In the genomic region with DNA sequence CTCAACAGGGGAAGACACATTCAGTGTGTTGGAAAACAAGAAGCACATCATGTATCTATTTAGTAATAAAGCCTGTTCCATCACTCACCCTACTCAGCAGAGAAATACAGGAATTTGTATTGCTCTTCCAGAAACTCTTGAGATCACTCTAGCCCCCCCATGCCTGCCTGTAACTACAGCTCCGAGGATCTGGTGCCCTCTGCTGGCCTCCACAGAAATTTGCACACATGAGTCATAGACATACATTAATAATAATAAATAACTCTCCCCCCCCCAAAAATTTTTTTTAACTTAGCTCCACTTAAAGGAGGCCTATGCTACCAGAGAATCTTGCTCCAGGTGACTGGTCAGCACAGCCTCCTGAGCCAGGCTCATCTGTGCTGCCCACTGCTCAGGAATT, we compare ENCODE assay signal across 7 mouse cellular contexts. TPM values are rescaled to one million over a fixed set of nuclear protein-coding genes. Genes with fewer than 3 reads are reported as not detected.
DNase-seq lines count a peak whose midpoint lies in the region; ATAC-seq and TF ChIP-seq lines count a peak whose summit lies in the region.

No protein-coding gene starts in this region.

- no peak overlapping the region; the same call in 1 of the 2 replicates for H3K27ac ChIP-seq in intestine, postnatal 0 days (ENCODE audit: low read depth, low read length)
- H3K27ac ChIP-seq in intestine, embryonic 15.5 days = no peak overlapping the region
- no peak overlapping the region for H3K27ac ChIP-seq in limb, embryonic 14.5 days (replicated peaks; ENCODE audit: low read depth, low read length)

- H3K9me3 ChIP-seq in intestine, postnatal 0 days (ENCODE audit: control insufficient read depth) = no peaks in the 10 kb centered on the region
- H3K9me3 ChIP-seq in intestine, embryonic 15.5 days = no peaks in the 10 kb centered on the region
- no peaks in the 10 kb centered on the region for H3K9me3 ChIP-seq in limb, embryonic 14.5 days (ENCODE audit: control insufficient read depth, low read length)

- H3K9ac ChIP-seq in intestine, postnatal 0 days (ENCODE audit: low read depth, low read length) = no peak overlapping the region
- H3K9ac ChIP-seq in intestine, embryonic 15.5 days = no peak overlapping the region
- no peak overlapping the region for H3K9ac ChIP-seq in limb, embryonic 14.5 days (ENCODE audit: low read depth, low read length, severe bottlenecking)

- no peak for TF ChIP-seq POLR2A in brain, embryonic 14.5 days (IDR thresholded peaks at IDR 0.05; ENCODE audit: borderline replicate concordance, extremely low read depth, insufficient read depth, insufficient read length, poor library complexity, severe bottlenecking)
- TF ChIP-seq POLR2A in limb, embryonic 14.5 days (IDR thresholded peaks at IDR 0.05; ENCODE audit: borderline replicate concordance, extremely low read depth, insufficient read depth, insufficient read length) = no peak

- H3K4me3 ChIP-seq in intestine, postnatal 0 days (ENCODE audit: low read depth, low read length) = no peak overlapping the region
- H3K4me3 ChIP-seq in intestine, embryonic 15.5 days (replicated peaks) = no peak overlapping the region
- H3K4me3 ChIP-seq in limb, embryonic 14.5 days (replicated peaks; ENCODE audit: low read length) = no peak overlapping the region

- no peaks in the 10 kb centered on the region for H3K4me1 ChIP-seq in intestine, postnatal 0 days (replicated peaks; ENCODE audit: control insufficient read depth, insufficient read depth, low read length)
- H3K4me1 ChIP-seq in intestine, embryonic 15.5 days (replicated peaks) = no peaks in the 10 kb centered on the region
- no peaks in the 10 kb centered on the region for H3K4me1 ChIP-seq in limb, embryonic 14.5 days (ENCODE audit: control insufficient read depth, insufficient read depth, low read length)

- 13% methylated on average over 1 of the region's 1 CpGs for WGBS in intestine, postnatal 0 days
- 15% methylated on average over 1 of the region's 1 CpGs for WGBS in intestine, embryonic 15.5 days
- WGBS in limb, embryonic 14.5 days = 35% methylated on average over 1 of the region's 1 CpGs

- peaks cover 48% of the 10 kb centered on the region for H3K36me3 ChIP-seq in intestine, postnatal 0 days (ENCODE audit: control insufficient read depth, insufficient read depth)
- H3K36me3 ChIP-seq in intestine, embryonic 15.5 days = peaks cover 3% of the 10 kb centered on the region; the same call in 1 of the 2 replicates
- peaks cover 71% of the 10 kb centered on the region for H3K36me3 ChIP-seq in limb, embryonic 14.5 days (ENCODE audit: control insufficient read depth, insufficient read depth, low read length)

- no peak overlapping the region for H3K4me2 ChIP-seq in intestine, postnatal 0 days (replicated peaks; ENCODE audit: low read depth)
- no peak overlapping the region for H3K4me2 ChIP-seq in intestine, embryonic 15.5 days (replicated peaks)
- H3K4me2 ChIP-seq in limb, embryonic 14.5 days (replicated peaks; ENCODE audit: low read depth, low read length, severe bottlenecking) = no peak overlapping the region

- TF ChIP-seq CTCF in intestine, postnatal 0 days (IDR thresholded peaks at IDR 0.05; ENCODE audit: low read depth) = peak; percentile 81
- TF ChIP-seq CTCF in brain, embryonic 14.5 days (IDR thresholded peaks at IDR 0.05; ENCODE audit: borderline replicate concordance, extremely low read depth, insufficient read depth, insufficient read length) = peak; percentile 70

- no peaks in the 10 kb centered on the region for H3K27me3 ChIP-seq in intestine, postnatal 0 days (replicated peaks; ENCODE audit: control insufficient read depth, insufficient read depth, low read length)
- no peaks in the 10 kb centered on the region for H3K27me3 ChIP-seq in intestine, embryonic 15.5 days (replicated peaks)
- H3K27me3 ChIP-seq in limb, embryonic 14.5 days (ENCODE audit: control insufficient read depth, insufficient read depth, low read length) = no peaks in the 10 kb centered on the region

- peak; percentile 37 for DNase-seq in urinary bladder, postnatal 25 days (ENCODE audit: low spot score)
- no peak for DNase-seq in urinary bladder, adult 18-20 months (ENCODE audit: low spot score in 2 of 2)
- peak; percentile 62 for DNase-seq in brain, embryonic 14.5 days (ENCODE audit: low read depth)
- peak; percentile 32 for DNase-seq in limb, embryonic 14.5 days (ENCODE audit: low spot score)
- DNase-seq in spleen, postnatal 4 days (ENCODE audit: low spot score in 2 of 2) = peak; percentile 21 to 69

- ATAC-seq in intestine, postnatal 0 days = 0 out of 2 replicates have a peak, but pooled peaks have one; percentile 10
- no peak for ATAC-seq in intestine, embryonic 15.5 days
- ATAC-seq in limb, embryonic 14.5 days (ENCODE audit: low FRiP score, low read depth) = no peak

RNA-seq across cellular contexts. Expression of gene Ttbk2, which starts 16.2 kb away (rescaled TPM):
- polyA plus RNA-seq in intestine, postnatal 0 days (2015; fragmentation: Nextera tagmentation; extraction: Ambion mirVana) = 2.0 and 2.3 TPM in 2 replicates
- 2.2 and 2.6 TPM in 2 replicates for polyA plus RNA-seq in intestine, embryonic 15.5 days (2015; fragmentation: Nextera tagmentation; extraction: Ambion mirVana)
- 18.7 and 25.1 TPM in 2 replicates for polyA plus RNA-seq in brain, embryonic 14.5 days (2012; rRNA removed)
- polyA plus RNA-seq in limb, embryonic 14.5 days (2012; rRNA removed) = 6.7 TPM in 2 replicates
- polyA plus RNA-seq in limb, embryonic 14.5 days (2014; fragmentation: Nextera tagmentation; extraction: Ambion mirVana) = 5.4 and 5.5 TPM in 2 replicates

RNA-seq across cellular contexts. Expression of gene Cdan1, which starts 16.6 kb away (rescaled TPM):
- 1.9 and 2.9 TPM in 2 replicates for polyA plus RNA-seq in intestine, postnatal 0 days (2015; fragmentation: Nextera tagmentation; extraction: Ambion mirVana)
- polyA plus RNA-seq in intestine, embryonic 15.5 days (2015; fragmentation: Nextera tagmentation; extraction: Ambion mirVana) = 5.3 and 5.6 TPM in 2 replicates
- polyA plus RNA-seq in brain, embryonic 14.5 days (2012; rRNA removed) = 32.9 and 37.8 TPM in 2 replicates
- 37.8 and 48.7 TPM in 2 replicates for polyA plus RNA-seq in limb, embryonic 14.5 days (2012; rRNA removed)
- 11.3 and 11.5 TPM in 2 replicates for polyA plus RNA-seq in limb, embryonic 14.5 days (2014; fragmentation: Nextera tagmentation; extraction: Ambion mirVana)

Comparison
In these comparisons a context has a peak if more than half of its experiments do, and no peak if none do; other contexts are left out.
1. DNase-seq: peak in urinary bladder, postnatal 25 days (single experiment), brain, embryonic 14.5 days (single experiment), limb, embryonic 14.5 days (single experiment) and spleen, postnatal 4 days (2 of 2); none in urinary bladder, adult 18-20 months (0 of 2).